Mouse (Mus musculus) liver, embryonic 14.5 days (tissue): ENCODE data around the gene Arhgef12. TPM values are rescaled to one million over a fixed set of nuclear protein-coding genes. Genes with fewer than 3 reads are reported as not detected.

Experiments
- ATAC-seq: fragments of 200-750 bp; cut with Nextera tagmentation; 2 replicates; pipeline ENCODE4 v1.8.0; 2017; ENCODE audit warnings: moderate number of reproducible peaks, mild to moderate bottlenecking, moderate library complexity; ENCODE audit not compliant: insufficient read depth
- DNase-seq, 3 experiments: peaks; one replicate each; pipeline ENCODE4 v3.0.0-alpha.2; 2012 to 2013; ENCODE audit warnings: low read depth in 3 of 3, low spot score in 3 of 3
- H3K27ac ChIP-seq: fragments of 300-500 bp; sonication (generic); 2 replicates; pipeline ENCODE4 v1.5.1; 2014; ENCODE audit warnings: moderate library complexity, mild to moderate bottlenecking, control low read depth, inconsistent platforms
- H3K27me3 ChIP-seq: fragments of 300-500 bp; sonication (generic); 2 replicates; pipeline ENCODE4 v1.6.1; 2014; ENCODE audit warnings: mild to moderate bottlenecking, low read length, moderate library complexity; ENCODE audit not compliant: control insufficient read depth, insufficient read depth
- H3K36me3 ChIP-seq: fragments of 300-500 bp; sonication (generic); replicated peaks from 2 replicates; pipeline ENCODE4 v1.6.1; 2014; ENCODE audit warnings: low read depth; ENCODE audit not compliant: control insufficient read depth, insufficient read depth
- H3K4me1 ChIP-seq, 2 experiments: fragments of 200-500 bp in 1 of 2; fragments of 300-500 bp in 1 of 2; sonication (generic) in 1 of 2; replicated peaks; 2 replicates each; pipeline ENCODE4 v1.6.1; 2012 to 2014; ENCODE audit warnings: antibody characterized with exemption in 1 of 2, inconsistent platforms in 1 of 2, low read length in 1 of 2; ENCODE audit not compliant: control insufficient read depth in 2 of 2, insufficient read depth in 2 of 2
- H3K4me2 ChIP-seq: fragments of 300-500 bp; sonication (generic); 2 replicates; pipeline ENCODE4 v1.6.1; 2014; ENCODE audit warnings: low read depth, mild to moderate bottlenecking, control low read depth, moderate library complexity
- H3K4me3 ChIP-seq, 2 experiments: fragments of 200-500 bp in 1 of 2; fragments of 300-500 bp in 1 of 2; sonication (generic) in 1 of 2; 2 replicates each; pipeline ENCODE4 v1.5.1; 2012 to 2014; ENCODE audit warnings: low read depth in 2 of 2, low read length in 2 of 2, mild to moderate bottlenecking in 2 of 2, control low read depth in 1 of 2, inconsistent platforms in 1 of 2, moderate library complexity in 1 of 2; ENCODE audit not compliant: insufficient read depth in 1 of 2
- H3K9ac ChIP-seq: fragments of 300-500 bp; sonication (generic); replicated peaks from 2 replicates; pipeline ENCODE4 v1.6.1; 2014; ENCODE audit warnings: mild to moderate bottlenecking, control low read depth, moderate library complexity
- H3K9me3 ChIP-seq: fragments of 300-500 bp; sonication (generic); 2 replicates; pipeline ENCODE4 v1.6.1; 2016; ENCODE audit warnings: low read length, mixed read lengths; ENCODE audit not compliant: control insufficient read depth
- CTCF ChIP-seq: IDR thresholded peaks from 2 replicates; pipeline ENCODE4 v1.5.1; 2016; ENCODE audit warnings: antibody characterized with exemption, low read depth, control low read depth
- EP300 ChIP-seq: IDR thresholded peaks from 2 replicates; pipeline ENCODE4 v1.6.1; 2016; ENCODE audit warnings: antibody characterized with exemption, low read depth
- WGBS: fragments of 180-500 bp; shearing (Covaris S2); extraction: QIAGEN DNeasy Blood & Tissue Kit; methylation state at CpG from one replicate; pipeline ENCODE4 v1.1.7; 2014; ENCODE audit not compliant: insufficient replicate concordance; 5-methylcytosine and 5-hydroxymethylcytosine counted together
- polyA plus RNA-seq, 2 experiments: library from polyadenylated mRNA; depleted of rRNA in 1 of 2; stranded (reverse) in 1 of 2; unstranded in 1 of 2; fragments of >200 nt; fragmentation: Nextera tagmentation in 1 of 2; extraction: Ambion mirVana in 1 of 2; gene quantifications; 2 replicates each; pipeline versions ENCODE4 v1.2.1 to v1.2.3; 2012 to 2014

The Arhgef12 gene
- polyA plus RNA-seq, 2 experiments = 6.5 to 9.3 TPM

DNA sequence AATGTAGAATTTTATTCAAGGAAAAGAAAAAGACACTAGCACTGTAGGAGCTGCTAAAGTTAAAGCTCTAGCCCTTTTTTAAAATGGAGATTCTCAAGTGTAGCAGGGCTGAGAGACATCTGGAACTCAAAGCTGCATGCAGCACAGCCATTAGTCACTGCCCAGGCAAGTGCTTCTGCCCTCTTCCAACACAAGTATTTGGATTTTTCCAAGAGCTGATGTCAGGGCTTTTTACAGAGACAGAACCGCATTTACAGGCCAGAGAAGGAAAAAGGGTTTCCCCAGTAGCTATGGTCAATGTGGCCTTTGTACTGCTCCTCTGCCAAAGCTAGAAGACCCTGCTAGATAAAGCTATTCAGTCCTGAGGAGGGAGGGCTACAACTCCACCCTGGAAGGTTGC lies 45.5 kb downstream of the Arhgef12 start:
- H3K4me2 ChIP-seq = no peak overlapping the region
- DNase-seq (no peak), ATAC-seq (no peak)
- no peaks in the 10 kb centered on the region for H3K27me3 ChIP-seq
- H3K9me3 ChIP-seq = no peaks in the 10 kb centered on the region
- TF ChIP-seq CTCF = no peak
- TF ChIP-seq EP300 = no peak
- no peak overlapping the region for H3K4me3 ChIP-seq
- 67% methylated on average over 1 of the region's 1 CpGs for WGBS
- no peak overlapping the region for H3K27ac ChIP-seq
- H3K9ac ChIP-seq = no peak overlapping the region
- H3K4me1 ChIP-seq = no peaks in the 10 kb centered on the region; a peak in 1 of 4 replicates
- H3K36me3 ChIP-seq = no peaks in the 10 kb centered on the region

DNA sequence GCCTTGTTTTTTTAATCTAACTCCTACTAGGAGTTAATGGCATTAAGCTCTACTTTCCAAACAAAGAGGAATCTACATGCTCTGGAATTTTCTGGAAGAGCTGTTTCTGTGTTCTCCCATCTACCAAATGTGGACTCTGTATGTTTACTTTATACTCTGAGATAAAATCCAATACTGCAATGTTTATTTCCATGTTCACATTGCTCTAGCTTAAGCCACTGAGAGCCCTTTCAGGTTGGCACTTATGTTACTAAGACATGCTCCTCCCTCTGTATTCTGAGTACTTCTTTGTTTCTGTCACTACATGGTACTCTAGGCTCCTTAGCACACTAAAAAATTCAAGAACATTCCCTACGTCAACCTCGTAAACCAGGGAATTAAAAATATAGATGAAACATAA lies 56.6 kb downstream of the Arhgef12 start:
- WGBS = 79% methylated on average over 2 of the region's 2 CpGs
- H3K27ac ChIP-seq = no peak overlapping the region
- TF ChIP-seq EP300 (no peak), CTCF (no peak)
- H3K9ac ChIP-seq = no peak overlapping the region
- no peak for DNase-seq
- H3K27me3 ChIP-seq = no peaks in the 10 kb centered on the region
- H3K36me3 ChIP-seq = no peaks in the 10 kb centered on the region
- no peaks in the 10 kb centered on the region; a peak in 1 of 4 replicates for H3K4me1 ChIP-seq
- H3K4me2 ChIP-seq = no peak overlapping the region
- no peak for ATAC-seq
- H3K4me3 ChIP-seq = no peak overlapping the region
- H3K9me3 ChIP-seq = no peaks in the 10 kb centered on the region

DNA sequence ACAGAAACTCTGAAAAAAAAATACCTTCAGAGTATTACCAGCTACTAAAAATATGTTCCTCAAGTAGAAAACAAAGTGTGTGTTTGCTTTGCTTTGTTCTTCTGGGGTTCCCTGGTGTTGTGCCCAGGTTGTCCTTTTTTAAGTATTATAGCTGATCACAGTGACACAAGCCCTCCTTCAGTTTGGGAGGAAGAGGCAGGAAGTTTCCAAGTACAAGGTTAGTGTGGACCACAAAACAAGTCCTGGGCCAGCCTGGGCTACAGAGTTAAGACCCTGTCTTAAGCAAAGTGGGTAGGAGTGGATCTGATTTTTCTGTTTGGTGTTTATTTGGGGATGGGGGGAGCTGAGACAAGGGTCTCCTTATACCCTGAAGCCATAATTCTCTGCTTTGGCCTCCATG lies 62.6 kb downstream of the Arhgef12 start:
- no peak overlapping the region for H3K27ac ChIP-seq
- ATAC-seq (no peak), DNase-seq (no peak)
- no peak overlapping the region for H3K4me3 ChIP-seq
- H3K9me3 ChIP-seq = no peaks in the 10 kb centered on the region
- H3K4me1 ChIP-seq = no peaks in the 10 kb centered on the region; a peak in 1 of 4 replicates
- no peak for TF ChIP-seq CTCF
- TF ChIP-seq EP300 = no peak
- H3K36me3 ChIP-seq = no peaks in the 10 kb centered on the region; the same call in 1 of the 2 replicates
- H3K9ac ChIP-seq = no peak overlapping the region
- H3K4me2 ChIP-seq = no peak overlapping the region
- H3K27me3 ChIP-seq = no peaks in the 10 kb centered on the region

DNA sequence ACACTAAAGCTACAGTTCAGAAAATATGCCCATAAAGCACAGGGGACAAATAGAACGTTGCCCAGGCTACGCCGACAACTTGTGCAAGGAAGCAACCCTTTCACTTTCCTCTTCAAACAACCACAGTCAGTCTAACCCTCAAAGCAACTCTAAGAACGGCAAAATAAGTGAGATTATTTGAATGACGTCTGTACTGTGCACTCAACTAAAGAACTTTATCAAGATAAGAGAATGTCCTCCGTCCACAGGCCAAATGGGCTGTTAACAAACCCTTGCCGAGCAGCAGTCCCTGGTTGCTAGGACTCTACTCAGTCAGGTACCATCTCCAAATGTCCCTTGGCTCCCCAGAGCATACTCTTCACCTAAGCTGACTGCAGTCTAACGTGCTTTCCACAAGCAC lies 68.6 kb downstream of the Arhgef12 start:
- H3K36me3 ChIP-seq = no peaks in the 10 kb centered on the region; the same call in 1 of the 2 replicates

DNA sequence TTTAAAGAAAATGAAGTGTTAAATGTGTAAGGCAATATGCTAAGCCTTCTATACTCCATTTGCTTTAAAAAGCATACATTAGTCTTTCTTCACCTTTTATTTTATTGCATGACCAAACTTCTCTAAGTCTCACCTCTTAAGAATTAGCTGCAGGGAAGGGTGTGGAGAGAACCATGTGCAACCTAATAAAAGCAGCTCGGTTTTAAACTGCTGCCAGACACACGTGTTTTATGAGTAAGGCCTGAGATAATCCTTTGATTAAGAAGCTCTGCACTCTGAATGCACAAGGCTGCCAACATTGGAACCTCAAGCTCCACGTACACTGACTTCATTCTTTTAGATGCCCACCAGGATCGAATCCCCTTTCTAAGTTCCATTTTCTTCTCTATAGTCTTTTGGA lies 71.8 kb downstream of the Arhgef12 start:
- no peak for ATAC-seq
- TF ChIP-seq CTCF = no peak
- no peak for TF ChIP-seq EP300

More for the DNA sequence above, 68.6 kb downstream of the Arhgef12 start:
- H3K4me2 ChIP-seq = no peak overlapping the region
- no peaks in the 10 kb centered on the region; a peak in 1 of 4 replicates for H3K4me1 ChIP-seq
- TF ChIP-seq CTCF = no peak
- no peaks in the 10 kb centered on the region for H3K27me3 ChIP-seq
- no peak overlapping the region for H3K4me3 ChIP-seq
- no peak for DNase-seq
- ATAC-seq = no peak
- 68% methylated on average over 8 of the region's 8 CpGs for WGBS
- no peaks in the 10 kb centered on the region for H3K9me3 ChIP-seq
- H3K9ac ChIP-seq = no peak overlapping the region
- no peak overlapping the region for H3K27ac ChIP-seq

DNA sequence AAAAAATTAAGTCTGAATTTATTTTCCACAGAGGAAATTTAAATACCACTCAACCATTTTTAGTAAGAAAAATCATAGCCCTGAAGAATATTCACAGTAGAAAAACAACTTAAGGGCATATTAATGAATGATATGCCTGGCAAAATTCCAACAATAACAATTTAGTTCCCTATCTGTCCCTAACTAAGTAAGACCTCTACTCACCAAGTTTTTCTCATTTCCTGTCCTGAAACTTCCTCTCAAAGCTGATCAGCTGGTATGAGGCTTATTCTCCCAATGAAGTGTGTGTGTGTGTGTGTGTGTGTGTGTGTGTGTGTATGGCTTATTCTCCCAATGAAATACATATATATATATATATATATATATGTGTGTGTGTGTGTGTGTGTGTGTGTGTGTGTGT lies 72.8 kb downstream of the Arhgef12 start:
- no peak for TF ChIP-seq CTCF
- TF ChIP-seq EP300 = no peak
- no peaks in the 10 kb centered on the region for H3K36me3 ChIP-seq
- H3K27me3 ChIP-seq = no peaks in the 10 kb centered on the region
- H3K9ac ChIP-seq = no peak overlapping the region
- no peak overlapping the region for H3K27ac ChIP-seq
- ATAC-seq (no peak), DNase-seq (no peak)
- H3K4me1 ChIP-seq = no peaks in the 10 kb centered on the region; a peak in 1 of 4 replicates
- H3K4me3 ChIP-seq = no peak overlapping the region
- H3K9me3 ChIP-seq = no peaks in the 10 kb centered on the region
- no peak overlapping the region for H3K4me2 ChIP-seq

More for the DNA sequence above, 71.8 kb downstream of the Arhgef12 start:
- no peak overlapping the region for H3K4me3 ChIP-seq
- H3K36me3 ChIP-seq = no peaks in the 10 kb centered on the region
- H3K4me1 ChIP-seq = no peaks in the 10 kb centered on the region; a peak in 1 of 4 replicates
- H3K9me3 ChIP-seq = no peaks in the 10 kb centered on the region
- H3K4me2 ChIP-seq = no peak overlapping the region
- no peak overlapping the region for H3K9ac ChIP-seq
- H3K27ac ChIP-seq = no peak overlapping the region
- no peaks in the 10 kb centered on the region for H3K27me3 ChIP-seq
- no peak for DNase-seq
- WGBS = 69% methylated on average over 4 of the region's 4 CpGs
